Mouse (Mus musculus) layer of hippocampus, adult 18-20 months (tissue): ENCODE results near the gene Alkal2. TPM values are rescaled to one million over a fixed set of nuclear protein-coding genes. Genes with fewer than 3 reads are reported as not detected.

Experiments used
- DNase-seq, 2 experiments: peaks; one replicate each; pipeline ENCODE4 v3.0.0; 2022; ENCODE audit warnings: low spot score in 2 of 2
- long read RNA-seq: library from polyadenylated mRNA; stranded (forward); transcript quantifications from one replicate; pipeline ENCODE4 v2.0.0, GENCODE M21; 2021
- total RNA-seq, 2 experiments: library from RNA; stranded (reverse); gene quantifications; 2 replicates each; pipeline ENCODE4 v1.2.3; 2021

The Alkal2 gene
- 1 to 10 TPM; 4.3 to 5.2 TPM for total RNA-seq
- long read RNA-seq, transcript Alkal2-201 (5 exons, 1,509 nt): major isoform, 8 of 11 reads
- long read RNA-seq, partial matches to known transcripts: 0 of 11 reads
- long read RNA-seq, other reads (novel, unspliced or antisense): 3 of 11 reads

- peak; percentile 9 to 23 for DNase-seq
These were observed at the start of gene Alkal2 for GRCm38 (mm10) chr12:30883986-30884621. Gene Alkal2, plus strand, starts transcription at chr12:30884322.

- no peak for DNase-seq
These were observed 35.6 kb upstream of the Alkal2 start for GRCm38 (mm10) chr12:30848521-30848920.

GRCm38 (mm10) chr12:30850902-30851301 is 33.2 kb upstream of the Alkal2 start:
- DNase-seq: peak; percentile 64 to 84

- peak in 1 of 2 experiments; percentile 61 for DNase-seq
These were observed 32.3 kb upstream of the Alkal2 start for GRCm38 (mm10) chr12:30851871-30852270.

- DNase-seq: no peak
These were observed 28.5 kb upstream of the Alkal2 start for GRCm38 (mm10) chr12:30855442-30856159.

GRCm38 (mm10) chr12:30856172-30856571 is 27.9 kb upstream of the Alkal2 start:
- no peak for DNase-seq

GRCm38 (mm10) chr12:30864347-30864746 is 19.8 kb upstream of the Alkal2 start:
- no peak for DNase-seq

GRCm38 (mm10) chr12:30865781-30866180 is 18.3 kb upstream of the Alkal2 start:
- no peak for DNase-seq

GRCm38 (mm10) chr12:30879447-30879846 is 4.7 kb upstream of the Alkal2 start:
- DNase-seq: peak in 1 of 2 experiments; percentile 63

- DNase-seq: no peak
These were observed 533 bp upstream of the Alkal2 start for GRCm38 (mm10) chr12:30883592-30883985.

GRCm38 (mm10) chr12:30884622-30885230 is 604 bp downstream of the Alkal2 start:
- DNase-seq: no peak

GRCm38 (mm10) chr12:30885891-30886290 is 1.8 kb downstream of the Alkal2 start:
- no peak for DNase-seq

GRCm38 (mm10) chr12:30888003-30888402 is 3.9 kb downstream of the Alkal2 start:
- DNase-seq: no peak

- DNase-seq: peak; percentile 44 to 85
These were observed 5.9 kb downstream of the Alkal2 start for GRCm38 (mm10) chr12:30890067-30890466.

GRCm38 (mm10) chr12:30891438-30891837 is 7.3 kb downstream of the Alkal2 start:
- DNase-seq: no peak

GRCm38 (mm10) chr12:30897039-30897438 is 12.9 kb downstream of the Alkal2 start:
- no peak for DNase-seq

- DNase-seq: no peak
These were observed 24.5 kb downstream of the Alkal2 start for GRCm38 (mm10) chr12:30908658-30909057.

GRCm38 (mm10) chr12:30909881-30910280 is 25.8 kb downstream of the Alkal2 start:
- no peak for DNase-seq

GRCm38 (mm10) chr12:30910860-30911259 is 26.7 kb downstream of the Alkal2 start:
- DNase-seq: no peak

- DNase-seq: peak; percentile 92 to 95
These were observed 27.3 kb downstream of the Alkal2 start, which contains the start of the genes Acp1 and Sh3yl1 for GRCm38 (mm10) chr12:30911261-30912047. Gene Acp1, minus strand, starts transcription at chr12:30911589. Gene Sh3yl1, plus strand, starts transcription at chr12:30911668.

- DNase-seq: peak in 1 of 2 experiments; percentile 5
These were observed 27.9 kb downstream of the Alkal2 start for GRCm38 (mm10) chr12:30912048-30912381.
